Mouse (Mus musculus) liver, embryonic 16.5 days (tissue): ENCODE measurements around the gene Sgpp2. TPM values are rescaled to one million over a fixed set of nuclear protein-coding genes. Genes with fewer than 3 reads are reported as not detected.
A peak's percentile ranks its signal among the peaks of the same experiment; 100 is the strongest.

ENCODE experiments used
- ATAC-seq: fragments of 200-750 bp; cut with Nextera tagmentation; 2 replicates; pipeline ENCODE4 v1.8.0; 2017; ENCODE audit warnings: low read depth, mild to moderate bottlenecking, moderate number of reproducible peaks, moderate library complexity
- H3K27ac ChIP-seq: fragments of 300-500 bp; sonication (generic); 2 replicates; pipeline ENCODE4 v1.5.1; 2014; ENCODE audit warnings: mild to moderate bottlenecking, low read length
- H3K27me3 ChIP-seq: fragments of 300-500 bp; sonication (generic); 2 replicates; pipeline ENCODE4 v1.6.1; 2014; ENCODE audit warnings: low read depth, low read length, mixed read lengths; ENCODE audit not compliant: control insufficient read depth, insufficient read depth
- H3K36me3 ChIP-seq: fragments of 300-500 bp; sonication (generic); 2 replicates; pipeline ENCODE4 v1.6.1; 2014; ENCODE audit warnings: mild to moderate bottlenecking; ENCODE audit not compliant: control insufficient read depth, insufficient read depth
- H3K4me1 ChIP-seq: fragments of 300-500 bp; sonication (generic); 2 replicates; pipeline ENCODE4 v1.6.1; 2014; ENCODE audit warnings: low read depth, low read length, mixed read lengths; ENCODE audit not compliant: control insufficient read depth
- H3K4me2 ChIP-seq: fragments of 300-500 bp; sonication (generic); 2 replicates; pipeline ENCODE4 v1.6.1; 2014; ENCODE audit warnings: low read depth, low read length, mixed read lengths
- H3K4me3 ChIP-seq: fragments of 300-500 bp; sonication (generic); 2 replicates; pipeline ENCODE4 v1.5.1; 2014; ENCODE audit warnings: low read depth, mild to moderate bottlenecking, low read length
- H3K9ac ChIP-seq: fragments of 300-500 bp; sonication (generic); 2 replicates; pipeline ENCODE4 v1.6.1; 2014; ENCODE audit warnings: low read depth, low read length
- H3K9me3 ChIP-seq: fragments of 300-500 bp; sonication (generic); replicated peaks from 2 replicates; pipeline ENCODE4 v1.6.1; 2016; ENCODE audit warnings: low read length; ENCODE audit not compliant: control insufficient read depth
- WGBS: fragments of 180-500 bp; shearing (Covaris S2); extraction: QIAGEN DNeasy Blood & Tissue Kit; methylation state at CpG from one replicate; pipeline ENCODE4 v1.1.7; 2014; ENCODE audit not compliant: insufficient replicate concordance; 5-methylcytosine and 5-hydroxymethylcytosine counted together
- polyA plus RNA-seq: library from polyadenylated mRNA; unstranded; fragments of >200 nt; fragmentation: Nextera tagmentation; extraction: Ambion mirVana; gene quantifications from 2 replicates; pipeline ENCODE4 v1.2.1, GENCODE M21; 2015

Sgpp2 gene
- polyA plus RNA-seq, 1 experiment from 2014 or later, result 0.35 TPM

- Histone ChIP-seq H3K4me1 (no peaks in the 10 kb centered on the region), H3K36me3 (no peaks in the 10 kb centered on the region), H3K4me2 (no peak overlapping the region), H3K9ac (no peak overlapping the region), H3K4me3 (no peak overlapping the region), H3K9me3 (no peaks in the 10 kb centered on the region), H3K27me3 (peaks cover 33% of the 10 kb centered on the region), H3K27ac (no peak overlapping the region)
- WGBS, result 3% methylated on average over 7 of the region's 7 CpGs
- ATAC-seq, result no peak
These were observed 1.3 kb downstream of the Sgpp2 start for GRCm38 (mm10) chr1:78311482-78311881.

GRCm38 (mm10) chr1:78312917-78313316, 2.8 kb downstream of the Sgpp2 start:
- Histone ChIP-seq H3K4me2 (no peak overlapping the region), H3K9me3 (no peaks in the 10 kb centered on the region), H3K27me3 (peaks cover 33% of the 10 kb centered on the region), H3K36me3 (no peaks in the 10 kb centered on the region), H3K9ac (no peak overlapping the region), H3K27ac (no peak overlapping the region), H3K4me1 (no peaks in the 10 kb centered on the region), H3K4me3 (no peak overlapping the region)
- 46% methylated on average over 4 of the region's 4 CpGs for WGBS
- ATAC-seq, result no peak

GRCm38 (mm10) chr1:78313961-78314360, 3.8 kb downstream of the Sgpp2 start:
- Histone ChIP-seq H3K4me2 (no peak overlapping the region), H3K4me1 (no peaks in the 10 kb centered on the region), H3K9me3 (no peaks in the 10 kb centered on the region), H3K4me3 (no peak overlapping the region), H3K9ac (no peak overlapping the region), H3K27ac (no peak overlapping the region), H3K36me3 (no peaks in the 10 kb centered on the region), H3K27me3 (peaks cover 30% of the 10 kb centered on the region)
- WGBS, result 56% methylated on average over 4 of the region's 4 CpGs
- ATAC-seq, result no peak

GRCm38 (mm10) chr1:78318089-78318760, 8.1 kb downstream of the Sgpp2 start:
- Histone ChIP-seq H3K4me2 (no peak overlapping the region), H3K27me3 (no peaks in the 10 kb centered on the region), H3K9ac (no peak overlapping the region), H3K36me3 (no peaks in the 10 kb centered on the region), H3K4me3 (no peak overlapping the region), H3K27ac (no peak overlapping the region), H3K9me3 (no peaks in the 10 kb centered on the region), H3K4me1 (no peaks in the 10 kb centered on the region)
- ATAC-seq, result no peak
- WGBS, result 66% methylated on average over 13 of the region's 13 CpGs

- H3K9ac ChIP-seq, result no peak overlapping the region
- no peak overlapping the region for H3K4me3 ChIP-seq
- H3K27ac ChIP-seq, result no peak overlapping the region
- no peaks in the 10 kb centered on the region for H3K9me3 ChIP-seq
- H3K4me2 ChIP-seq, result no peak overlapping the region
- H3K4me1 ChIP-seq, result no peaks in the 10 kb centered on the region
- H3K27me3 ChIP-seq, result no peaks in the 10 kb centered on the region
- H3K36me3 ChIP-seq, result no peaks in the 10 kb centered on the region
- no peak for ATAC-seq
- WGBS, result 61% methylated on average over 3 of the region's 3 CpGs
These were observed 10.1 kb downstream of the Sgpp2 start for GRCm38 (mm10) chr1:78320291-78320690.

GRCm38 (mm10) chr1:78322098-78322778, 12.1 kb downstream of the Sgpp2 start:
- 38% methylated on average over 7 of the region's 7 CpGs for WGBS
- Histone ChIP-seq H3K9ac (no peak overlapping the region), H3K4me2 (no peak overlapping the region), H3K36me3 (no peaks in the 10 kb centered on the region), H3K9me3 (no peaks in the 10 kb centered on the region), H3K4me3 (no peak overlapping the region), H3K4me1 (no peaks in the 10 kb centered on the region), H3K27me3 (no peaks in the 10 kb centered on the region), H3K27ac (no peak overlapping the region)
- ATAC-seq, result 0 out of 2 replicates have a peak, but pooled peaks have one; percentile 32

- WGBS, result 58% methylated on average over 8 of the region's 8 CpGs
- no peaks in the 10 kb centered on the region for H3K36me3 ChIP-seq
- no peak overlapping the region for H3K9ac ChIP-seq
- no peak overlapping the region for H3K4me2 ChIP-seq
- H3K4me3 ChIP-seq, result no peak overlapping the region
- no peaks in the 10 kb centered on the region for H3K4me1 ChIP-seq
- H3K9me3 ChIP-seq, result no peaks in the 10 kb centered on the region
- no peak for ATAC-seq
- H3K27ac ChIP-seq, result no peak overlapping the region
- no peaks in the 10 kb centered on the region for H3K27me3 ChIP-seq
These were observed 12.7 kb downstream of the Sgpp2 start for GRCm38 (mm10) chr1:78322844-78323243.

- no peaks in the 10 kb centered on the region for H3K27me3 ChIP-seq
- H3K9ac ChIP-seq, result no peak overlapping the region
- no peak for ATAC-seq
- 38% methylated on average over 6 of the region's 6 CpGs for WGBS
- H3K36me3 ChIP-seq, result no peaks in the 10 kb centered on the region
- H3K9me3 ChIP-seq, result no peaks in the 10 kb centered on the region
- H3K4me3 ChIP-seq, result no peak overlapping the region
- H3K4me1 ChIP-seq, result no peaks in the 10 kb centered on the region
- no peak overlapping the region for H3K27ac ChIP-seq
- H3K4me2 ChIP-seq, result no peak overlapping the region
These were observed 13.9 kb downstream of the Sgpp2 start for GRCm38 (mm10) chr1:78324044-78324443.

- Histone ChIP-seq H3K27ac (no peak overlapping the region), H3K9ac (no peak overlapping the region), H3K9me3 (no peaks in the 10 kb centered on the region), H3K4me3 (no peak overlapping the region), H3K4me2 (no peak overlapping the region), H3K27me3 (no peaks in the 10 kb centered on the region), H3K4me1 (no peaks in the 10 kb centered on the region), H3K36me3 (no peaks in the 10 kb centered on the region)
- no peak for ATAC-seq
- WGBS, result 67% methylated on average over 6 of the region's 6 CpGs
These were observed 15.7 kb downstream of the Sgpp2 start for GRCm38 (mm10) chr1:78325851-78326250.
